Mouse (Mus musculus) granulocyte monocyte progenitor cell, adult 5-6 weeks (primary cell): ENCODE data around the gene Xcl1. TPM values are rescaled to one million over a fixed set of nuclear protein-coding genes. Genes with fewer than 3 reads are reported as not detected.
"Not testable (repeated sequence)": the region's sequence is repeated elsewhere in the genome, so short reads cannot be mapped to it uniquely, and the experiment has no call there.

Experiments
- ATAC-seq: replicated peaks from 2 replicates; pipeline ENCODE4 v1.8.0; 2016; ENCODE audit warnings: mild to moderate bottlenecking, moderate TSS enrichment, inconsistent platforms; ENCODE audit not compliant: poor library complexity, severe bottlenecking
- total RNA-seq, 2 experiments: library from RNA; stranded (forward) in 1 of 2; stranded (reverse) in 1 of 2; fragments of 200-712, 200-1000 nt in 1 of 2; fragments of >200 nt in 1 of 2; fragmentation: Nextera tagmentation in 1 of 2; gene quantifications; 2 replicates each; pipeline ENCODE4 v1.2.3; 2014 to 2017

Xcl1 gene
- not detected in 2 replicates for total RNA-seq (2014; fragmentation: Nextera tagmentation)
- not detected in 2 replicates for total RNA-seq (2017)

GRCm38 (mm10) chr1:164935477-164936044, at the start of gene Xcl1:
TSS of gene Xcl1 (minus strand) at chr1:164935527.
- ATAC-seq, result no peak

GRCm38 (mm10) chr1:164984681-164985080, 49.4 kb upstream of the Xcl1 start:
- not testable (repeated sequence) for ATAC-seq

GRCm38 (mm10) chr1:164977351-164977750, 42.0 kb upstream of the Xcl1 start:
- ATAC-seq, result no peak

- ATAC-seq, result no peak
These were observed 40.4 kb upstream of the Xcl1 start for GRCm38 (mm10) chr1:164975729-164976128.

DNA sequence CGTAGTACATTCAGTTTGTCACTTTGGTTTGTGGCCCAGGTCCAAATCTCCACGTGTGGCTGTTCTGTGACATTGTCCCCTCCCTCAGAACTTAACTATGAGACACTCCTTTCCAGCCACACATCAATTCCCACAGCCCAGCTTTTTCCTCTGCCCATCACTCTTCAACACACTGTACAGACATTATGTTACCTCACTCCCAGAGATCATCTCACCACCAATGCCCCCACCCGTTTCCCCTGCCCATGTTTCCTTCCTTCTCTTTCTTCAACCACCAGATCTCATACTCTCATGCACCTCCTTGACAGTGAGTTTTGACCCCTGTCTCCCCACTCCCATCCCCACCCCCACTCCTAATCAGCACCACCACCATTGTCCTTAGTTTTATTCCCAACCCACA, 39.9 kb upstream of the Xcl1 start:
- ATAC-seq, result peak; percentile 27; the same call in 1 of the 2 replicates

- no peak for ATAC-seq
These were observed 38.5 kb upstream of the Xcl1 start for GRCm38 (mm10) chr1:164973790-164974189.

DNA sequence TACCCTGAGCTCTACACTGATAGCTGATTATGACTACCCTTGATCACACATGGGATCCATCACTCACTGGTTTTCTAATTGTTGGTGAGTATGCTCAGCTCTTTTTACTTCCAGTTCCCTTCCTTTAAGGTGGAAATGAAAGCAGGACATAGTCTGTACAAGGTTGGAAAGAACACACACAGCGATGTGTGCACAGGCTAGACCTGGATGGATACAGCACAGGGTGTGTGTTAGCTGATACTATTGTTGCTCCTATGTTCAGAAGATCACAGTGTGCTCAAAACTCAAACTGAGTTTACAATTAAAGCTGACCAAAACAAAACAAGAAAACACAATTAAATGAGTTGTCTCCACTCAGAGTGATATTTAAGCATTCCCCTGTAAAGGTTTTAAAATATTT, 38.0 kb upstream of the Xcl1 start:
- ATAC-seq, result no peak

- no peak for ATAC-seq
These were observed 37.4 kb upstream of the Xcl1 start for GRCm38 (mm10) chr1:164972744-164973143.

- peak; percentile 89 for ATAC-seq
These were observed 30.9 kb upstream of the Xcl1 start for GRCm38 (mm10) chr1:164966095-164966698.

- ATAC-seq, result peak; percentile 15; the same call in 1 of the 2 replicates
These were observed 25.3 kb upstream of the Xcl1 start for GRCm38 (mm10) chr1:164960610-164961009.

GRCm38 (mm10) chr1:164959787-164960385, 24.6 kb upstream of the Xcl1 start:
- ATAC-seq, result peak; percentile 78

- peak; percentile 78 for ATAC-seq
These were observed 23.8 kb upstream of the Xcl1 start for GRCm38 (mm10) chr1:164959160-164959559.

DNA sequence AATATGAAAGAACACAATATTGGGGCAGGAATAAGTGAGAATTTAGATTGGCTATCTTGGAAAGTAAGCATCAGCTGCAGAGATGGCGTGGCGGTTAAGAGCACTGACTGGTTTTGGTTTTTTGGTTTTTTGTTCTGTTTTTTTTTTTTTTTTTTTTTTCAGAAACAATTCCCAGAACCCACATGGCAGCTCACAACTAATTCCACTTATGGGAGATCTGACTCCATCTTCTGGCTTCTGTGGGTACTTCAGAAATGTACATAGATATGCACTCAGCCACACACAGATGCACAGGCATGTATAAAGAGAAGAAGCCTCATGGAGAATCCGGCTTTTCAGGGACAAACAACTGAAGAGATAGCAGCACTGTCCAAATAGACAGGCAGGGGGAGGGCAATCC, 22.6 kb upstream of the Xcl1 start:
- no peak for ATAC-seq

DNA sequence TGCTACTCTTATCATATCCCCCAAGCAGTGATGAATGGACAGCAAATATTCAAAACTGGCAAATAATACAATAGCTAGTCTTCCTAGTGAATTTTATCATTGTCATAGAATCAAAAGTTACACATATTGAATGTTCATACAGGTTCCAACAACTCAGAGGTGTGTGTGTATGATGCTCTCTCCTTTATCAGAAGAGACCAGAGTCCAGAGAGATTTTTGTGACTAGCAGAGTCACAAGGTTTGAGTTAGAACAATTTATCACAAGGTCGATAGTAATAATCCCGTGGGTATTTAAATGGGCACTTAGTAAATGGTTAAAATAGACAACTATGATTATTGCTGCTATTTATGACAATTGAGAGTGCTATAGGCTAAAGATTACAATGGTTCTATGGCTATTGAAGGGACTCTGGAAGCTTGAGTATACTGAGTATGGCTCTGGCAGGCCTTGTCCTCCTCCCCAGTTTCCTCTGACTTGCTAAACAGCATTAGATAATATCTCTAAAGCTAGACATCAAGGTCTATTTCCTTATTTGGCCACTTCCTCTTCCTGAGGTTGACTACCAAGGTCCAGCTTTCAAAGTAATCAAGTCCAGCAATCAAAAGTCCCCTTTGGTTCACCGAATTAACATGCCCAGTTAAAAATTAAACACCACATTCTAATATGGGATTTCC, 21.5 kb upstream of the Xcl1 start:
- peak; percentile 33; the same call in 1 of the 2 replicates for ATAC-seq

DNA sequence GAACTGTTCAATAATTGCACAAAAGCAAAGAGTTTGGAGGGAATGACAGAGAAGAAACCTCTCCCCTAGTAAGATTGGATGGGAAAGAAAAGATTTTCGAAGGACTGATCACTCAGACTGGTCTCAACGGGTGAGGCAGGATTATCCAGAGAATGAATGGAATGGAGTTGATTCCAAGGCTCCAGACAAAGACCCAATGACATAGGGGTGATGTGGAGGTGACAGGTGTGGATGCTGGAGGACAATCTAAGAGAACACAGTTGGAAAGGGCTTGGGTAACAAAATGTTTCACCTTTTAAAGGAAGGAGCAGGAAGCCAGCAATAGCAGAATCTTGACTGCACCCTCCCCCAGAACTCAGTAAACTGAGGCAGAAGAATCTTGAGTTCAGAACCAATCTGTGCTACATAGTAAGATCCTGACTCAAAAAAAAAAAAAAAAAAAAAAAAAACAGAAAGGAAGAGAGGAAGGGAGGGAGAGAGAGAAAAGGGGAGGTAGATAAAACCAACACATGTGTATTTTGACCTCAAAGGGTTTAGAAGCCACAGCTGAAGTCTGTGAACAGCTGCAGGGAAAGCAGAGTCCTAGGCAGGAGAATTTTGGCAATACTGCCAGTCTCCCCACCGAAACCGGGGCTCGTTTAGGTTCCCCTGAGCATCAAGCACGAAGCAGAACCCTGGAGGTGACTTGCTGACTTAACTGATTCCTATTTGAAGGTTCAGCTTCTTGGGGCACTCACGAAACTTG, 20.3 kb upstream of the Xcl1 start:
- no peak for ATAC-seq

DNA sequence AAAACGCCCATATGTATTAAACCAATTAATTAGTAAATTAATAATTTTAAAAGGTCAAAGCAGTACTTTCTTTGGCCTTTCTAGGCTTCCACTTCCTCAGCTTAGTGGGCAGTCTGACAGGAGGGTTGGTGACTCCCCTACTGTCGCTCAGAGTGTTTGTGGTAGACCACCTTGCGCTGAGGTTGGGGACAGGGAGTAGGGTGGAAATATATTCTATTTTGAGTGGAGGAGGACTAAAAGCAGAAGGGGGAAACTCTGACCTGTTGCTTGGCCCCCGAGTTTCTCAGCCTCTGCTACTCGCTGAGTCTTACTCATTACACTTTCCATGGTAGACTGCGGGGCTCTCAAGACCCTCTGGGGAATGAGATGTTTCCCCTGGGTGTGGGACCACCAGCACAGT, 18.2 kb upstream of the Xcl1 start:
- peak; percentile 76 for ATAC-seq

- no peak for ATAC-seq
These were observed 733 bp upstream of the Xcl1 start for GRCm38 (mm10) chr1:164936060-164936459.

DNA sequence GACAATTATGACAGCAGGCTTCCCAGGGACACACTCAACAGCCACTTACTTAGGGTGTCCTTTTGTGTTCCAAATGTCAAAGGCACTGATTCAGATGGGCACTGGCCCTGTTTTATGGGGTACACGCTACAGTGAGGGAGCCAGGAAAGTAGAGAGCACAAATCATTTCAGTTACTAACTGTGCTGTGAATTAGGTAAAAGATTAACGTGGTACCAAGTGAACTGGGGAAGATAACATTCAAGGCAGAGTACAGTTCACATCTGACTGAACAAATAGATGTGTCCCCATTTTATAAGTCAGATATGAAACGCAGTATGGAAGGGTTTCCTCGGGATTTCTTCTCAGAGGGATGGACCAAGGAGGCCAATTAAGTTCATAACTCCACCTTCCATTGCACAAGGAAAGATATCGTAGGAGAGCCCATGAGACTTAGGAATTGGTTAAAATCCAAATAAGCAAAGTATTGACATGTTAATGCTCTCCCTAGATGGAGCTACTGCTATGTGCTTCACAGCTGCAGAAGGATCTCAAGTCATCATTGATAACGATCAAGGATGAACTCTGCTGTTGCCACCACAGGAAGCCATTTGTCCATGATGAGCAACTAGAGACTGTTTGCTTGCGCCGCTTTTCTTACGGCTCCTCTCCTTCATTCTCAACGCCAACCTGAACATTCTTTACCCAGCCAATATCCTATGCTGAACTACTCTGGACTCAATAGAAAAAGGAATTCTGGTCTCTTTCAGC, 1.7 kb downstream of the Xcl1 start:
- ATAC-seq, result no peak

- ATAC-seq, result no peak
These were observed 4.2 kb downstream of the Xcl1 start for GRCm38 (mm10) chr1:164931135-164931534.

DNA sequence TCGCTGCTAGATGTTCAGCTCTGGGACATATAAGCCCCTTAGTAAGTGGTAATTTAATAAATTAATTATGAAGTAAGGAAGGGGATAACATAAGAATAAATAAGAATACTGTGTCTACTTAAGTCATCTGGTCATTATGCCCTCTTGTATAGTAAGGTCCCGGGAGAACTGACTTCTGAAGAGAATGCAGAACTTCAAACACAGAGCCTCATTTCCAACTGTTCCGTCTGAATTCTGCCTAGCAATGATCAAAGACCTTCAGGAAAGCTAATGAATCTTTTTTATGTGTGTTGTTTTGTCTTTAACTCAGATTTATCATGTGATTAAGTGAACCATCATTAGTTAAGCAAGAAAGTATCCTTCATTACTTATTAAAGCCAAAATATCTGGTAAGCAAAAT, 5.3 kb downstream of the Xcl1 start:
- ATAC-seq, result no peak
